Mouse (Mus musculus) liver, embryonic 12.5 days (tissue): Measurements from ENCODE around the gene Gm28038. TPM values are rescaled to one million over a fixed set of nuclear protein-coding genes. Genes with fewer than 3 reads are reported as not detected.

Experiments
- ATAC-seq: fragments of 200-750 bp; cut with Nextera tagmentation; 2 replicates; pipeline ENCODE4 v1.8.0; 2017; ENCODE audit warnings: moderate number of reproducible peaks, mild to moderate bottlenecking, moderate library complexity
- H3K27ac ChIP-seq: fragments of 300-500 bp; sonication (generic); 2 replicates; pipeline ENCODE4 v1.5.1; 2016; ENCODE audit warnings: mild to moderate bottlenecking
- H3K27me3 ChIP-seq: fragments of 300-500 bp; sonication (generic); replicated peaks from 2 replicates; pipeline ENCODE4 v1.6.1; 2016; ENCODE audit warnings: mild to moderate bottlenecking, moderate library complexity
- H3K36me3 ChIP-seq: fragments of 300-500 bp; sonication (generic); 2 replicates; pipeline ENCODE4 v1.6.1; 2016; ENCODE audit warnings: mild to moderate bottlenecking, moderate library complexity
- H3K4me1 ChIP-seq: fragments of 300-500 bp; sonication (generic); 2 replicates; pipeline ENCODE4 v1.6.1; 2016
- H3K4me2 ChIP-seq: fragments of 300-500 bp; sonication (generic); 2 replicates; pipeline ENCODE4 v1.6.1; 2016; ENCODE audit warnings: mild to moderate bottlenecking, moderate library complexity
- H3K4me3 ChIP-seq: fragments of 300-500 bp; sonication (generic); 2 replicates; pipeline ENCODE4 v1.5.1; 2016; ENCODE audit warnings: mild to moderate bottlenecking, moderate library complexity
- H3K9ac ChIP-seq: fragments of 300-500 bp; sonication (generic); 2 replicates; pipeline ENCODE4 v1.6.1; 2016; ENCODE audit warnings: mild to moderate bottlenecking, moderate library complexity
- H3K9me3 ChIP-seq: fragments of 300-500 bp; sonication (generic); replicated peaks from 2 replicates; pipeline ENCODE4 v1.6.1; 2016; ENCODE audit warnings: mild to moderate bottlenecking, moderate library complexity
- WGBS: fragments of 180-500 bp; shearing (Covaris S2); methylation state at CpG from one replicate; pipeline ENCODE4 v1.1.7; 2016; ENCODE audit not compliant: insufficient replicate concordance; 5-methylcytosine and 5-hydroxymethylcytosine counted together
- polyA plus RNA-seq: library from polyadenylated mRNA; unstranded; fragments of >200 nt; fragmentation: Nextera tagmentation; extraction: Ambion mirVana; gene quantifications from 2 replicates; pipeline ENCODE4 v1.2.1, GENCODE M21; 2016

Gene Gm28038
- polyA plus RNA-seq, 1 experiment from 2014 or later: not detected

DNA sequence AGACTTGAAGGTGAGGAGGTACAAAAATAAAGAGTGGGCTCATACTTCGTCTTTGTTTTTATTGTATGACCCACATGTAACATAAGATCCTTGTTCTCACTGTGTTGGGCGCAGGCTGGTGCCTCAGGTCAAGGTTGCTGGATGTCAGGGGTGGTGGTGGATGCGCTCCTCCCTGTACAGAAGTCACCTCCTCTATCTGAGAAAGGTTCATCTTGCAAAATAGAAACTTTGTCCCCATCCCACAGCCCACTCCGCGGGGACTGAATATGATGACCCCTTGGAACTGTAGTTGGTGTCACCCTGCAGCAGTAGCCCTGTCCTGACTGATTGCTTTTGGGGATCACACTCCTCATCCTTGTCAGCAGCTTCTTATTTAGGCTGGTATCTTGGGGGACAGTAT, 33.8 kb upstream of the Gm28038 start:
- Histone ChIP-seq H3K4me3 (no peak overlapping the region), H3K36me3 (peaks cover 84% of the 10 kb centered on the region), H3K9ac (no peak overlapping the region), H3K4me2 (no peak overlapping the region), H3K4me1 (peaks cover 45% of the 10 kb centered on the region), H3K9me3 (no peaks in the 10 kb centered on the region), H3K27me3 (no peaks in the 10 kb centered on the region), H3K27ac (no peak overlapping the region)
- 84% methylated on average over 5 of the region's 5 CpGs for WGBS
- no peak for ATAC-seq

DNA sequence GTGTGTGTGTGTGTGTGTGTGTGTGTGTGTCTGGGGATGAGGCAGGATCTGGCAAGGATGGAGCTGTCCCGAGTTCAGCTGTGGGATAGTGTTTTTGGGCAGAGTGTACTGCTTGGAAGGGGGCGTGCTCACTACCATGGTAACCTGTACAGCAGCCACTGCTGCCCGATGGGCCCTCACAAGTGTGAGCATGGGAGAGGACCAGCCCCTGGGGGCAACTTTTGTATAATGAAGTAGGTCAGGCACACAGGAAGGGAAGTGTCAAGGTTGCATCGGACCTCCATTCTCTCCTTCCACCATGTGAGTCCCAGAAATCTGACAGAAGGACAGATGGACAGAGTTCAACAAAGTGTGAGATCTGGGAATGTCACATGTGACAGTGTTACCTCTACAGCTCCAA, 33.2 kb upstream of the Gm28038 start:
- H3K36me3 ChIP-seq: peaks cover 80% of the 10 kb centered on the region
- no peak overlapping the region for H3K4me3 ChIP-seq
- 79% methylated on average over 4 of the region's 4 CpGs for WGBS
- no peak for ATAC-seq
- H3K9me3 ChIP-seq: no peaks in the 10 kb centered on the region
- no peak overlapping the region for H3K27ac ChIP-seq
- H3K27me3 ChIP-seq: no peaks in the 10 kb centered on the region
- H3K4me2 ChIP-seq: no peak overlapping the region
- H3K4me1 ChIP-seq: peaks cover 45% of the 10 kb centered on the region
- H3K9ac ChIP-seq: no peak overlapping the region

- no peak for ATAC-seq
- H3K36me3 ChIP-seq: peaks cover 79% of the 10 kb centered on the region
- no peaks in the 10 kb centered on the region for H3K27me3 ChIP-seq
- peaks cover 53% of the 10 kb centered on the region for H3K4me1 ChIP-seq
- no peak overlapping the region for H3K9ac ChIP-seq
- no peak overlapping the region for H3K4me2 ChIP-seq
- H3K4me3 ChIP-seq: no peak overlapping the region
- no peaks in the 10 kb centered on the region for H3K9me3 ChIP-seq
- H3K27ac ChIP-seq: no peak overlapping the region
- WGBS: 90% methylated on average over 3 of the region's 3 CpGs
Measured at GRCm38 (mm10) chr2:30249182-30249581, 31.7 kb upstream of the Gm28038 start.

DNA sequence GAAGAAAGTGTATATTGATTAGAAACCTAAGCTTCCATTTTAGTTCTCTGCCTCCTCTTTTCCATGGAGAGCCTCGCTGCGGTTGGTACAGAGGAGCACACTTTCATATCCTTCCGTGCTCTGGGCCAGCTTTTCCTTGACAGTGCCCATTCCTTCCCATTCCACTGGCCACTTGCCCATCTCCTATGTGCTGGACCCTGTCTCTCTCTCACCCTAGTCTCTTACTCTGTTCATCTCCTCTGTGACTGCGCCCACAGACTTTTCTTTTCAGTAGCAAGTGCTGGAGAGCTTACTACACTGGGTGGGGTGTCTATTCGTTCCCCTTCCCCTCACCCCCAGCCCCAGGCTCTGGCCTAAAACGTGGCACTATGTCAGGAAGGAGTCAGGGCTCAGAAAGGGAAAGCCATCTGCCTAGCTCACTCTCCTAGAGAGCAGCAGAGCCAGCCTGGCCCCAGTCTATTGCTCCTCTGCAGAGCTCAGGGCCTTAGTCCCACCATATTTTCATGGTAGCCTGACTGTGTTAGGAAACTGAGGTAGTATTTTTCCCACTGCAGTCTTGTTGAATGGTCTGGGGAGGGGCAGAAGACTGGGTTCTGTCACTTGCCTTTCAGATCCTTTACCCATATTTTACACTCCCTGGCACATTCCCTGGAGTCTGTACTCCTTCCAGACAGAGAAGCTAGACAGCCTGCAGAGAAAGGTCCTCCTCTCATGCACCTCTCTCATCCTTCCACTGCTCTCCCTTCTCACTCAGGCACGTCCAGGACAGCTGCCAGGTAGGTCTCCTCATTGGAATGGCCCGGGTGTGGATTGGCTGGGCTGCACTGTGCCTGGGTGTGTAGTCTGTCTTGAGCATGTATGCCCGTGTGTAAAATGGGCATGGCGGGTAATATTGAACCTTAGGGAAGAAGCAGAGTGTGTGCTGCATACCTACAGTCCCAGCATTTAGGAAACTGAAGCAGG, 30.4 kb upstream of the Gm28038 start:
- Histone ChIP-seq H3K4me1 (peaks cover 41% of the 10 kb centered on the region), H3K4me3 (no peak overlapping the region), H3K36me3 (peaks cover 79% of the 10 kb centered on the region), H3K27me3 (no peaks in the 10 kb centered on the region), H3K9ac (no peak overlapping the region), H3K4me2 (no peak overlapping the region), H3K9me3 (no peaks in the 10 kb centered on the region), H3K27ac (no peak overlapping the region)
- 82% methylated on average over 10 of the region's 10 CpGs for WGBS
- ATAC-seq: no peak

DNA sequence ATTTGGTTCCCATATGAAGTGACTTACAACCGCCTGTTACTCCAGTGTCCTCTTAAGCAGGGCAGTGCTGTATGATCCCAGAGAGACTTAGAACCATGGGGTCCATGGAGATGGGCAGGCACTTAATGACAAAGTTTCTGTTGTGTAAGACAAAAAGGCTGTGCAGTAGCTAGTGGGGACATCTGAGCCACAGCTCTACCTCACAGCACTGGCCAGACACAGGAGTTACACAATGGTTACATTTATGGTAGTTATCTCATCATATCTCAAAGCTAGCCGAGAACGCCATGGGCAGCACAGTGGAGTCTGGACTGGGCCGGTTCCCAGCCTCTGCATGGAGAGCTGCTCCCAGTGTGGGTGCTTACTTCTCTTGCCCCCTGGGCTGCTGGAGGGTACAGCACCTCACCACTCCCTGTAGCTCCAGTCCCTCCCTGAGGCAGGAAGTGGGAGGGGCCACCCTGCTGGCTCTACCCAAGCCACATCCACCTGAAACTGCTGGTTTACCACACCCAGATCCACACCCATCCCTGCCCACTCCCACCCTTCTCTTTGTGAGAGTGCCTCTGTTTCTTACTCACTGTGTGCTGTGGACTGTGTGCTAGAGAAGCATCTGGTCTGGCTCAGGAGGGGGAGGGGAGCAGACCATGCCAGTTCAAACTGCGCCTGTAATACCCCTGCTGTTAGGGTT, 29.3 kb upstream of the Gm28038 start:
- peak overlapping the region; percentile 40 for H3K4me2 ChIP-seq
- peak; percentile 81 for ATAC-seq
- WGBS: 55% methylated on average over 5 of the region's 5 CpGs

GRCm38 (mm10) chr2:30252521-30252920, 28.3 kb upstream of the Gm28038 start:
- no peaks in the 10 kb centered on the region for H3K9me3 ChIP-seq
- no peak overlapping the region for H3K4me2 ChIP-seq
- ATAC-seq: no peak
- no peak overlapping the region for H3K4me3 ChIP-seq
- no peak overlapping the region for H3K9ac ChIP-seq
- 74% methylated on average over 3 of the region's 3 CpGs for WGBS
- peaks cover 86% of the 10 kb centered on the region for H3K36me3 ChIP-seq
- H3K4me1 ChIP-seq: peaks cover 35% of the 10 kb centered on the region
- H3K27me3 ChIP-seq: no peaks in the 10 kb centered on the region
- H3K27ac ChIP-seq: peak overlapping the region; percentile 17; the same call in 1 of the 2 replicates

More for the DNA sequence above, 29.3 kb upstream of the Gm28038 start:
- Histone ChIP-seq H3K9me3 (no peaks in the 10 kb centered on the region), H3K27ac (peak overlapping the region; percentile 17; the same call in 1 of the 2 replicates), H3K4me3 (no peak overlapping the region), H3K36me3 (peaks cover 80% of the 10 kb centered on the region), H3K27me3 (no peaks in the 10 kb centered on the region), H3K9ac (peak overlapping the region; percentile 12), H3K4me1 (peaks cover 35% of the 10 kb centered on the region)

- Histone ChIP-seq H3K9ac (no peak overlapping the region), H3K27ac (no peak overlapping the region), H3K4me2 (no peak overlapping the region), H3K4me3 (no peak overlapping the region), H3K4me1 (peaks cover 48% of the 10 kb centered on the region), H3K9me3 (no peaks in the 10 kb centered on the region), H3K27me3 (no peaks in the 10 kb centered on the region), H3K36me3 (peaks cover 87% of the 10 kb centered on the region)
- no peak for ATAC-seq
- WGBS: 55% methylated on average over 5 of the region's 5 CpGs
Measured at GRCm38 (mm10) chr2:30253809-30254208, 27.0 kb upstream of the Gm28038 start.

GRCm38 (mm10) chr2:30255631-30256395, 25.0 kb upstream of the Gm28038 start:
- ATAC-seq: no peak
- 91% methylated on average over 42 of the region's 42 CpGs for WGBS
- Histone ChIP-seq H3K9me3 (no peaks in the 10 kb centered on the region), H3K36me3 (peaks cover 87% of the 10 kb centered on the region), H3K27ac (no peak overlapping the region), H3K4me2 (no peak overlapping the region), H3K9ac (no peak overlapping the region), H3K4me3 (no peak overlapping the region), H3K4me1 (peaks cover 55% of the 10 kb centered on the region), H3K27me3 (no peaks in the 10 kb centered on the region)

- Histone ChIP-seq H3K4me1 (peaks cover 45% of the 10 kb centered on the region), H3K27me3 (no peaks in the 10 kb centered on the region), H3K9ac (0 out of 2 replicates have a peak overlapping the region, but pooled peaks have one; percentile 20), H3K4me2 (no peak overlapping the region), H3K27ac (no peak overlapping the region), H3K9me3 (no peaks in the 10 kb centered on the region), H3K36me3 (peaks cover 94% of the 10 kb centered on the region), H3K4me3 (no peak overlapping the region)
- ATAC-seq: no peak
- 91% methylated on average over 30 of the region's 30 CpGs for WGBS
Measured at GRCm38 (mm10) chr2:30256616-30257350, 24.1 kb upstream of the Gm28038 start.

DNA sequence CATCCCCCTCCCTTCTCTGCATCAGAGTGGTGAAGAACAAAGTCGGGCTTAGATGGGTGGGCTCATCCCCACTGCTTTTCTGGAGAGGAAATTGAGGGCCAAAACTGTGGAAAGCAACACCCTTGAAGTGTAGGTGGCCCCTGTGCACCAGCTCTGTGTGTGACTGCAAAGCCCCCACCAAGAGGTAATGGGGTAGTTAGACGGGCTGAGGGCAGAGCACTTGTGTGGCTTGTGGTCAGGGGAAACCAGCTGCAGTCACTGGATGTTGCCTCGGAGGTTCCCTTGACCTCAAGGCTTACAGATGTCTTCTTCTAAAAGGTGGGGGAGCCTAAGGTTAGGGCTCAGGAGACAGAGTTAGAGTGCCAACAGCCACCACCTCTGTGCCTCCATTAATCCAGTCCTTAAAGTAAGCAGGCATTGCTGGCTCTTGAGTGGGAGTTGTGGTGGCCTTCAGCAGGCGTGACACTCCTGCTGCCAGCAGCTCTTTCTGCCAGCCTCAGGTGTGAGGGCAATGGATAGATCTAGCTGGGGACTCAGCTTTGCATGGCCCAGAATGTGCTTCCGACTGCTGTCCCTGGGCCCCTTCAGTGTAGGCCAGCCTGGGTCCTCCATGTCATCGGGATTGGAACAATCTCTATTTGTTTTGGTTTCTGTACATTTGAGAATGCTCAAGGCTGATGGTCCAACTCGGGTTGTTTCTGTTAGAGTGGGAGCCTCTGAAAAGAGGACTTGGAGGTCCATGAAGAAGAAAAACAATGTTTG, 23.0 kb upstream of the Gm28038 start:
- no peak overlapping the region for H3K9ac ChIP-seq
- peaks cover 98% of the 10 kb centered on the region for H3K36me3 ChIP-seq
- no peak overlapping the region for H3K4me2 ChIP-seq
- H3K4me1 ChIP-seq: peaks cover 34% of the 10 kb centered on the region
- no peak for ATAC-seq
- no peaks in the 10 kb centered on the region for H3K27me3 ChIP-seq
- no peaks in the 10 kb centered on the region for H3K9me3 ChIP-seq
- 0 out of 2 replicates have a peak overlapping the region, but pooled peaks have one; percentile 37 for H3K27ac ChIP-seq
- 51% methylated on average over 7 of the region's 7 CpGs for WGBS
- H3K4me3 ChIP-seq: no peak overlapping the region
